Mouse (Mus musculus) olfactory bulb, adult 2 months (tissue): ENCODE results near the gene Ret.

ENCODE experiments used
- CTCF ChIP-seq: fragments of 200-500 bp; IDR thresholded peaks from 2 replicates; pipeline ENCODE4 v1.5.1; 2012; ENCODE audit warnings: low read depth, mild to moderate bottlenecking, low read length, moderate library complexity; ENCODE audit not compliant: insufficient read depth
- POLR2A ChIP-seq: fragments of 200-500 bp; IDR thresholded peaks from 2 replicates; pipeline ENCODE4 v1.6.1; 2012; ENCODE audit warnings: mild to moderate bottlenecking, low read depth, low read length, moderate library complexity; ENCODE audit not compliant: insufficient read depth

DNA sequence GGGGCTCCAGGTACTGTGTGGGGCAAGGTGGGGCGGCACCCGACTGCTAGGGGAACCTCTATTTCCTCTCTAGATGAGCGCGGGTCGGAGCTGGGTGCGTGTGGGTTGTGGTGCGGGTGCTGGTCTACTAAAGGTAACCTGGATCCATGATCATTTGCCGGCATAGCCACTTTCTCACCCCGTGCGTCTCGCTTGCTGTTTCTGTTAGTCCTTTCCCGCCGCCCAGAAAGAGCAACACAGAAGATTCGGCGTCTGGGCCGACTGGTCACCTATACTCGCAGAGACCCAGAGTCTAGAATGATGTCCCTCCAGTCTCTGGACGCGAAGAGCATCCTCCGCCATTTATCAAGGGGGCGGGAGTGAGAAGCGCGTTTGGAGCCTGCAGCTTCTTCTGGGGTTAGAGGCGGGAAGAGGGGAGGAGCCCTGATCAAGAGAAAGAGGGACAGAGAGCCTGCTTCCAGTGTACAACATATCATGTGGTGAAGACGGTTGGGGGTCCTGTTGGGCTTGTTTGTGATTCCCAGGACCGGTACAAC lies at the start of gene Ret:
- no peak for TF ChIP-seq CTCF
- TF ChIP-seq POLR2A: no peak
